Mouse (Mus musculus): ENCODE data around the gene Prr19. TPM values are rescaled to one million over a fixed set of nuclear protein-coding genes. Genes with fewer than 3 reads are reported as not detected.

Gene Prr19
- total RNA-seq, 2 experiments from 2014 or later, result 0.27 TPM; not detected in 1

- H3K27ac ChIP-seq, result peak overlapping the region; percentile 98
- DNase-seq (ENCODE audit: extremely low spot score in 1 of 2, low spot score in 2 of 2), result no peak
- no peak for TF ChIP-seq CTCF (IDR thresholded peaks at IDR 0.05)
- peak overlapping the region; percentile 63 for H3K4me3 ChIP-seq
- intact Hi-C loops (cut with DNase I), result loop anchor here (1.0 kb wide), 2 partner anchors 30 to 37 kb away; no protein-coding TSS in a partner anchor
These were observed 23.2 kb upstream of the Prr19 start for GRCm38 (mm10) chr7:25277998-25278340.

- peak; percentile 79 to 84 for DNase-seq (ENCODE audit: extremely low spot score in 1 of 2, low spot score in 2 of 2)
- Histone ChIP-seq H3K27ac (peak overlapping the region; percentile 98), H3K4me3 (peak overlapping the region; percentile 63)
- intact Hi-C loops (cut with DNase I), result loop anchor here (1.0 kb wide), 2 partner anchors 30 to 37 kb away; no protein-coding TSS in a partner anchor
- peak; percentile 66 for TF ChIP-seq CTCF (IDR thresholded peaks at IDR 0.05)
These were observed 22.7 kb upstream of the Prr19 start for GRCm38 (mm10) chr7:25278341-25279075.

DNA sequence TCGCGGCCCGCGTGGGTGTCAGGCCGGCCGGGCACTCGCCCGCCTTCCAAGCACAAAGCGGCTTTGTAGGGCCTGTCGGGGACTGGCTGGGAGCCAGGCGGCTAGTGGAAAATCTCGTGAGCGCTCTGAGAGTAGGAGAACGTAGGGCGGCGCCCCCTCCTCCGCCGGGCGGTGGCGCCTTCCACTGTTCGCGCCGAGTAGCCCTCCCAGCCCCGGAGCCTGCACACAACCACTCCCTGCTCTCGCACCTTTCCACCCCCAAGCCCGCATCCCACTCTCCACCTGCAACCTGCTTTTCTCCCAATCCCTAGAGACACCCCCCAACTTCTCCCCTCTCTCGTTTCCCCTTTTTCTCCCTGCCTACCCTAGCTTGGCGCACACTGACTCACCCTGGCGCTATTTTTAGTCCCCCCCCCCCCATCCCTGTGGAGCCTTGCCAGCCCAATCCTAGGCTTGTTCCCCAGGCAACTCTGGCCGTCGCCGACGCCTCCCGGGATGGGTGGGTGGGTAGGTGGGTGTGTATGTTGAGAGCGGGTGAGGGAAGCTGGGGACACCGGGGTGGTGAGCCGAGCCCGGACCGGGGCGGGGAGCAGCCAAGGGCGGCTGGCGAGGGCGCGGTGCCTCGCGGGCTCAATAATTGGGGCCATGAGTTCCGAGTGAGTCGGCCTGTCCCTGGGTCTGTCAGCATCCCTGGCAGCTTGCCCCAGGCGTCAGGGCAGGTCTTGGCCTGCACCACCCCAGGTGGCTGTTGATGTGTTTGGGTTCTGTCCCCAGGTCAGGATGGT is 21.9 kb upstream of the Prr19 start:
- Histone ChIP-seq H3K27ac (peak overlapping the region; percentile 98), H3K4me3 (peak overlapping the region; percentile 63)
- intact Hi-C loops (cut with DNase I), result no loop called here
- TF ChIP-seq CTCF (IDR thresholded peaks at IDR 0.05), result peak; percentile 35
- DNase-seq (ENCODE audit: extremely low spot score in 1 of 2, low spot score in 2 of 2), result peak; percentile 87 to 91

- DNase-seq (ENCODE audit: extremely low spot score in 1 of 2, low spot score in 2 of 2), result peak; percentile 36 to 50
- intact Hi-C loops (cut with DNase I), result no loop called here
- no peak for TF ChIP-seq CTCF (IDR thresholded peaks at IDR 0.05)
These were observed 21.1 kb upstream of the Prr19 start for GRCm38 (mm10) chr7:25279861-25280791.

DNA sequence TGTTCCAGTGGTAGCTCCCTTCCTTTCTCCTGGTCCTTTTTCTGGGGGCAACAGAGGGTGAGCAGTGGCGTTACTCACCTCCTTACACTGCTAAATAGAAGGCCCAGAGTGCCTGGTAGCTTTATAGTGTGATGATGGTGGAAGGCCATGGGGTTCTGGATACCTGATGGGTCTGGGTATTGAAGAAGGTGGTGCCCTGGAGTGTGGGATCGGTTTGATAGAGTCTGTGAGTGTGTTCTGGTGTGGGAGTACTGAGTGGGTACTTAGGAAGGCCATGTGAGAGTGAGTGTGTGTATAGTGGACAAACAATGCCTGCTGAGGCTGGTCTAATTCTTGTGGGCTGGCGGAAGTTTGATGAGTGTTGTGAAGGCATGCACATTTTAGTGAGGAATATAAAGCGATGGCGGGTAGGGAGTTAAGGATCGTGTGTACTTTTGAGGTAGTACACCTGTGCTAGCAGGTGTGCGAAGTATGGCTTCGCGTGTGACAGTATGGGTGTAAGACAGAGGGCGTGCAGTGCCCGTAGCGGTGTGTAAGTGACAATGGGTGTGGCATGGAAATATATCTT is 20.0 kb upstream of the Prr19 start:
- no peak for DNase-seq (ENCODE audit: extremely low spot score in 1 of 2, low spot score in 2 of 2)
- peak overlapping the region; percentile 81 for H3K4me3 ChIP-seq
- H3K27ac ChIP-seq, result peak overlapping the region; percentile 98
- no peak for TF ChIP-seq CTCF (IDR thresholded peaks at IDR 0.05)
- intact Hi-C loops (cut with DNase I), result no loop called here

More at GRCm38 (mm10) chr7:25279861-25280791, 21.1 kb upstream of the Prr19 start:
- Histone ChIP-seq H3K4me3 (peak overlapping the region; percentile 63), H3K27ac (peak overlapping the region; percentile 98)

DNA sequence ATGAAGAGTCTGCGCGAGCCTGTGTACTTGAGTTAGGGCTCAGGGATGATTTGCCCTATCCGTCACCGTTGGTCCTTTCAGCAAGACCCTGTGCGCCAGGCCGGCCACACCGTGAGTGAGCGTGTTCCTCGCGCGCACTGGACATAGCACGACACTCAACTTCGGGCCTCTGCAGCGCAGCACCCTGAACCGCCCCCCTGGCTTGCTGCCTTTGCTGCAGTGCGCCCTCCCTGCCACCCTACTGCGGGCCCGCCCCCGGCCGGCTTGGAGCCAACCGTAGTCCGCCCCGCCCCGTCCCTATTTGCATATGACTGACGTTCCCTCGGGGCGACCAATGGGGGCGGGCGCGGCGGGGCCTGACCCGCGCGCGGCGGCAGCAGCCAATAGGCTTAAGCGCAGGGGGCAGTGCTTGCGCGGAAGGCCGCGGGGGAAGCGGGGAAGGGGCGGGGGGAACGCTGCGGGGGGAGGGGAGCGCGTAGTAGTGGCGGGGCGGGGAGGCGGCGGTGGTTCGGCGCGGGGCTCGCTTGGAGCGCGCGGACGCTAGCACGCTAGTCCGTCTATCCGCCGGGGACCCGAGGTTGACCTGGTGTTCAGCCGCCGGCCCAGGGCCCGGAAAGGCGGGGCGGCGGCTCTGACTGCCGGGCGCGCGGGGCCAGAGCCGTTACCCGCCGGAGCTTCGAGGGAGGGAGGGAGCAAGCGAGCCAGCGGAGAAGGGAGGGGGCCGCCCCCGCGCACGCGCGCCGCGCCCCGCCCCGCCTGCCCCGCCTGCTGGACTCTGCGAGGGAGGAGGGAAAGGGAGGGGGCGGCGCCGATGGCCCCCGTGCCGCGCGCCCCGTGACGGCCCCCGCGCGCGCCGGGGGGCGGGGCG is 19.2 kb upstream of the Prr19 start:
- H3K4me3 ChIP-seq, result peak overlapping the region; percentile 81

GRCm38 (mm10) chr7:25282731-25283211 is 18.4 kb upstream of the Prr19 start:
- no peak; the same call in 1 of the 2 replicates for TF ChIP-seq CTCF (IDR thresholded peaks at IDR 0.05)
- DNase-seq (ENCODE audit: extremely low spot score in 1 of 2, low spot score in 2 of 2), result peak; percentile 30 to 34
- intact Hi-C loops (cut with DNase I), result loop anchor here (1.0 kb wide), 2 partner anchors 15 to 34 kb away; partner anchors contain the start of gene Pafah1b3
- Histone ChIP-seq H3K4me3 (peak overlapping the region; percentile 81), H3K27ac (peak overlapping the region; percentile 81)

More for the DNA sequence above, 19.2 kb upstream of the Prr19 start:
- intact Hi-C loops (cut with DNase I), result loop anchor here (1.0 kb wide), 2 partner anchors 15 to 34 kb away; partner anchors contain the start of gene Pafah1b3
- TF ChIP-seq CTCF (IDR thresholded peaks at IDR 0.05), result no peak; the same call in 1 of the 2 replicates
- DNase-seq (ENCODE audit: extremely low spot score in 1 of 2, low spot score in 2 of 2), result peak; percentile 96 to 97
- H3K27ac ChIP-seq, result peak overlapping the region; percentile 98

DNA sequence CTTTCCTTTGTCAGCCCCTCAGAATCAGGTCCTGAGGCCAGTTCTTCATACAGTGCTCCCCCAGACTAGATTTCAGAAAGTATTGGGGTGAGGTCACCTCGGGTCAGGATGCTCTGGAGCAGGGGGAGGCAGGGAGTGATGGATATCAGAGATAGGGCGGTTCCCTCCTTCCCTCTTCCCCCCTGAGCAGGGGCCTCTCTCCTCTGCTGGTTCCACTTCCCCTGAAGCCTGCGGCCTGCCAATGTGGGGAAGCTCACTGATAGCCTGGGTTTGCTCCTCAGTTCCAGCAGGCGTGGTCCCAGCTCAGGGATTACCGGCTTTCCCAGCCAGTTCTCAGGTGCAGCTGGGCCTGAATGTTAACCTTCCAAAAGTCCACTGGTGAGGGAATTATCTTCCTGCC is 17.6 kb upstream of the Prr19 start:
- no peak overlapping the region for H3K27ac ChIP-seq

DNA sequence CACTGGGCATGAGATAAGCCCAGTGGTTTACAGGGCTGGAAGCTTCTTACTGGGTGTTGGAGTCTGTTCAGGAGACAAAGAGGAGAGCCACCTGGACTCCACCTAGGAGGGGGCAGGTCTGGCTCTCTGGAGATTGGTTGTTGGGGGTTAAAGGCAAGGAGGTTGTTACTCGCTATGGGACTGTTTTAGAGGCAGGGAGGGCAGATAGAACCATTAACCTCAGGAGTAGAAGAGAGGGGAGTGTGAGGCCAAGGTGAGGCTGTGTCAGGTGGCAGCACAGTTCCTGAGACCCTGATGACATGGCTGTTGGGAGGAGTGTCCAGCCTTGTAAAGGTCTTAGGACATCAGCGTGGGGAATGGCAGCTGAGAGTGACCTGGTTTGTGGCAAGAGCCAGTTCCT is 17.0 kb upstream of the Prr19 start:
- Histone ChIP-seq H3K4me3 (no peak overlapping the region), H3K27ac (no peak overlapping the region)
- intact Hi-C loops (cut with DNase I), result no loop called here
- no peak for DNase-seq (ENCODE audit: extremely low spot score in 1 of 2, low spot score in 2 of 2)
- no peak for TF ChIP-seq CTCF (IDR thresholded peaks at IDR 0.05)

More for the DNA sequence above, 17.6 kb upstream of the Prr19 start:
- no peak for TF ChIP-seq CTCF (IDR thresholded peaks at IDR 0.05)
- peak in 1 of 2 experiments; percentile 17 for DNase-seq (ENCODE audit: extremely low spot score in 1 of 2, low spot score in 2 of 2)
- no peak overlapping the region for H3K4me3 ChIP-seq
- intact Hi-C loops (cut with DNase I), result no loop called here

GRCm38 (mm10) chr7:25284766-25285165 is 16.4 kb upstream of the Prr19 start:
- H3K4me3 ChIP-seq, result no peak overlapping the region
- TF ChIP-seq CTCF (IDR thresholded peaks at IDR 0.05), result no peak
- H3K27ac ChIP-seq, result no peak overlapping the region
- intact Hi-C loops (cut with DNase I), result no loop called here
- no peak for DNase-seq (ENCODE audit: extremely low spot score in 1 of 2, low spot score in 2 of 2)
